Mouse (Mus musculus) midbrain, embryonic 13.5 days (tissue): ENCODE measurements around the gene Nfkbie. TPM values are rescaled to one million over a fixed set of nuclear protein-coding genes. Genes with fewer than 3 reads are reported as not detected.
A peak's percentile ranks its signal among the peaks of the same experiment; 100 is the strongest.

Experiments
- ATAC-seq: fragments of 200-750 bp; cut with Nextera tagmentation; 2 replicates; pipeline ENCODE4 v1.8.0; 2017; ENCODE audit warnings: mild to moderate bottlenecking, moderate TSS enrichment, moderate library complexity
- H3K27ac ChIP-seq: fragments of 300-500 bp; sonication (generic); 2 replicates; pipeline ENCODE4 v1.5.1; 2015; ENCODE audit warnings: inconsistent platforms, mild to moderate bottlenecking, moderate library complexity
- H3K27me3 ChIP-seq: fragments of 300-500 bp; sonication (generic); 2 replicates; pipeline ENCODE4 v1.6.1; 2015; ENCODE audit warnings: mild to moderate bottlenecking, inconsistent platforms
- H3K36me3 ChIP-seq: fragments of 300-500 bp; sonication (generic); 2 replicates; pipeline ENCODE4 v1.6.1; 2015; ENCODE audit warnings: mild to moderate bottlenecking, inconsistent platforms
- H3K4me1 ChIP-seq: fragments of 300-500 bp; sonication (generic); replicated peaks from 2 replicates; pipeline ENCODE4 v1.6.1; 2015; ENCODE audit warnings: inconsistent platforms
- H3K4me2 ChIP-seq: fragments of 300-500 bp; sonication (generic); replicated peaks from 2 replicates; pipeline ENCODE4 v1.6.1; 2015; ENCODE audit warnings: moderate library complexity, mild to moderate bottlenecking, inconsistent platforms
- H3K4me3 ChIP-seq: fragments of 300-500 bp; sonication (generic); replicated peaks from 2 replicates; pipeline ENCODE4 v1.5.1; 2015; ENCODE audit warnings: mild to moderate bottlenecking, inconsistent platforms
- H3K9ac ChIP-seq: fragments of 300-500 bp; sonication (generic); replicated peaks from 2 replicates; pipeline ENCODE4 v1.6.1; 2015; ENCODE audit warnings: mild to moderate bottlenecking, inconsistent platforms
- H3K9me3 ChIP-seq: fragments of 300-500 bp; sonication (generic); 2 replicates; pipeline ENCODE4 v1.6.1; 2016; ENCODE audit warnings: mild to moderate bottlenecking, inconsistent platforms
- WGBS: fragments of 180-500 bp; shearing (Covaris S2); methylation state at CpG from one replicate; pipeline ENCODE4 v1.1.7; 2015; 5-methylcytosine and 5-hydroxymethylcytosine counted together
- polyA plus RNA-seq: library from polyadenylated mRNA; unstranded; fragments of >200 nt; fragmentation: Nextera tagmentation; extraction: Ambion mirVana; gene quantifications from 2 replicates; pipeline ENCODE4 v1.2.1, GENCODE M21; 2015

The Nfkbie gene
- polyA plus RNA-seq, 1 experiment from 2014 or later = 7.1 TPM

DNA sequence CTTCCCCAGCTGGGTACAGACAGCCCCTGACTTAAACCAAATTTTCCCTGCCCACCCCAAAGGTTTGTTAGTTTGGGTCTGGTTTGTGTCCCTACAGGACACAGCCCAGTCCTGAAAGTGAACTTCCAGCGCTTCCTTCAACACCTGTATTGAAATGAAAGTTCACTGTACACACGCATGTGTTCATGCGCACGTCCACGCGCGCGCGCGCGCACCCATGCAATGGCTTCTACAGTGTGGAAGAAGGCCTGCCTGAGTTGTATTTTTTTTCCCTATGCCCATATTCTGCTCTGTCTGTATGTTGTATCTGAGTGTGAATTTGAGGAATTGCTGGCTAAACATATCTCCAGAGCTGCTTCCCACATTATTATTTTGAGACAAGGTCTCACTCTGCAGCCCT, 9.6 kb downstream of the Nfkbie start:
- peak overlapping the region; percentile 99 for H3K4me2 ChIP-seq
- 96% methylated on average over 11 of the region's 11 CpGs for WGBS
- peaks cover 47% of the 10 kb centered on the region for H3K36me3 ChIP-seq
- H3K9ac ChIP-seq = peak overlapping the region; percentile 76
- no peak for ATAC-seq
- H3K9me3 ChIP-seq = no peaks in the 10 kb centered on the region
- no peaks in the 10 kb centered on the region for H3K27me3 ChIP-seq
- H3K4me3 ChIP-seq = peak overlapping the region; percentile 56
- H3K27ac ChIP-seq = peak overlapping the region; percentile 85
- peaks cover 54% of the 10 kb centered on the region for H3K4me1 ChIP-seq

DNA sequence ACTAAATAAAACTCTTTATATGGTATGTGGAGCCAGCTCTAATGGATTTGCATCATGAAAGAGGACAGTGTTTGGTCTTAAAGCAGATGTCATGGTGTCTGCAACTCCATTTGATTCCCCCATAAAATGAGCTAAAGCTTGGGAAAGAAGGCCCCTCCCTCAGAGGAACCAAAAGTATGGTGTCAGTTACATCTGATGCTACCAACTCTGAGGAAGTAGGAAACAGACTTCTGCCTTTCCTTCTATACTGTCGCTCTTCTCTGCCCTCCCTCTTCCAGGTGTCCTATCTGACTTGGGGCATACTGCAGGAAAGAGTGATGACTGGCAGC, 10.5 kb downstream of the Nfkbie start:
- Histone ChIP-seq H3K4me2 (no peak overlapping the region), H3K27me3 (no peaks in the 10 kb centered on the region), H3K27ac (0 out of 2 replicates have a peak overlapping the region, but pooled peaks have one; percentile 30), H3K36me3 (peaks cover 56% of the 10 kb centered on the region), H3K4me1 (peaks cover 63% of the 10 kb centered on the region), H3K9me3 (no peaks in the 10 kb centered on the region), H3K4me3 (no peak overlapping the region), H3K9ac (no peak overlapping the region)
- WGBS = 91% methylated on average over 1 of the region's 1 CpGs
- no peak for ATAC-seq

DNA sequence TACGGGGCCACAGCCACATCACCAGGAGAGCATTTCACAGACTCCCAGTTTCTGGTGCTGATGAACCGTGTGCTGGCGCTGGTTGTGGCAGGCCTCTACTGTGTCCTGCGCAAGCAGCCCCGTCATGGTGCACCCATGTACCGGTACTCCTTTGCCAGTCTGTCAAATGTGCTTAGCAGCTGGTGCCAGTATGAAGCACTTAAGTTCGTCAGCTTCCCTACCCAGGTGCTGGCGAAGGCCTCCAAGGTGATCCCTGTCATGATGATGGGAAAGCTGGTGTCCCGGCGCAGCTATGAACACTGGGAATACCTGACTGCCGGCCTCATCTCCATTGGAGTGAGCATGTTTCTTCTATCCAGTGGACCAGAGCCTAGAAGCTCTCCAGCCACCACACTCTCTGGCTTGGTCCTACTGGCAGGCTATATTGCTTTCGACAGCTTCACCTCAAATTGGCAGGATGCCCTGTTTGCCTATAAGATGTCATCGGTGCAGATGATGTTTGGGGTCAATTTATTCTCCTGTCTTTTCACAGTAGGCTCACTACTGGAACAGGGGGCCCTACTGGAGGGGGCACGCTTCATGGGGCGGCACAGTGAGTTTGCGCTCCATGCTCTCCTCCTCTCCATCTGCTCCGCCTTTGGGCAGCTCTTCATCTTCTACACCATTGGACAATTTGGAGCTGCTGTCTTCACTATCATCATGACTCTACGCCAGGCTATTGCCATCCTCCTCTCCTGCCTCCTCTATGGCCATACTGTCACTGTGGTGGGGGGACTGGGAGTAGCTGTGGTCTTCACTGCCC, 11.1 kb downstream of the Nfkbie start:
- Histone ChIP-seq H3K9me3 (no peaks in the 10 kb centered on the region), H3K27ac (peak overlapping the region; percentile 57), H3K4me1 (peaks cover 69% of the 10 kb centered on the region), H3K27me3 (no peaks in the 10 kb centered on the region), H3K9ac (no peak overlapping the region), H3K4me2 (no peak overlapping the region), H3K4me3 (0 out of 2 replicates have a peak overlapping the region, but pooled peaks have one; percentile 2), H3K36me3 (peaks cover 61% of the 10 kb centered on the region)
- ATAC-seq = no peak
- 73% methylated on average over 18 of the region's 18 CpGs for WGBS

DNA sequence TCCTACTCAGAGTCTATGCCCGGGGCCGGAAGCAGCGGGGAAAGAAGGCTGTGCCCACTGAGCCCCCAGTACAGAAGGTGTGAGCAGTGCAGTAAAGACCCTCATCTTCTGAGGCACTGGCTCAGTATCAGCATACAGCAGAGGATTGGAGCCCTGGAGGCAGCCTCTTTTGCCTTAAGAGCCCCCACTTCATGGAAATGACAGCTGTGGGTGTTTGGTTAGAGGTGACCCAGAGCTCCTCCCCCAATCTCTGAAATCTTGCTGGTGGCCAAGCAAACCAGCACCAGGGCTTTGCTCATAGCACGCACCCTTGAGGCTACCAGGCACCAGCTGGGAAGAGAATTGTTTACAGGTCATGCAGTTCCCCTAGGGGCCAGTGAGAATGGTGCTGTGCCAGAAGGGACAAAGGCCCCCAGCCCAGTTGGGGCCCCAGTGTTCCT, 11.7 kb downstream of the Nfkbie start:
- 31% methylated on average over 4 of the region's 4 CpGs for WGBS
- Histone ChIP-seq H3K9me3 (no peaks in the 10 kb centered on the region), H3K27ac (peak overlapping the region; percentile 57), H3K27me3 (no peaks in the 10 kb centered on the region), H3K36me3 (peaks cover 63% of the 10 kb centered on the region), H3K4me1 (peaks cover 74% of the 10 kb centered on the region), H3K9ac (no peak overlapping the region), H3K4me3 (no peak overlapping the region), H3K4me2 (no peak overlapping the region)
- no peak for ATAC-seq

DNA sequence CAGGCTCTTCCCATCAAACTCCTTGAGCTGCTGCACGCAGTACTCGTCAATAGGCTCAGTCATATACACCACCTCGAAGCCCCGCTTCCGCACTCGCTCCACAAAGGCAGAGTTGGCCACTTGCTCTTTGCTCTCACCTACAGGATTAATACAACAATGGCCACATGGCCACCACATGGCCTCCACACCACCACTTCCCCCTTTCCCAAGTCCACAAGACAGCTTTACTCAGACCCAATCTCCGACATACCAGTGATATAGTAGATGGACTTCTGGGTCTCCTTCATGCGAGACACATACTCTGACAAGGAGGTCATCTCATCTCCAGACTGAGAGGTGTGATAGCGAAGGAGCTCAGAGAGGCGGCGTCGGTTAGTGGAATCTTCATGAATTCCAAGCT, 13.5 kb downstream of the Nfkbie start:
- Histone ChIP-seq H3K4me1 (peaks cover 74% of the 10 kb centered on the region), H3K9ac (no peak overlapping the region), H3K27ac (no peak overlapping the region), H3K4me2 (no peak overlapping the region), H3K36me3 (peaks cover 63% of the 10 kb centered on the region), H3K4me3 (no peak overlapping the region), H3K27me3 (no peaks in the 10 kb centered on the region), H3K9me3 (no peaks in the 10 kb centered on the region)
- ATAC-seq = no peak
- 91% methylated on average over 12 of the region's 12 CpGs for WGBS

DNA sequence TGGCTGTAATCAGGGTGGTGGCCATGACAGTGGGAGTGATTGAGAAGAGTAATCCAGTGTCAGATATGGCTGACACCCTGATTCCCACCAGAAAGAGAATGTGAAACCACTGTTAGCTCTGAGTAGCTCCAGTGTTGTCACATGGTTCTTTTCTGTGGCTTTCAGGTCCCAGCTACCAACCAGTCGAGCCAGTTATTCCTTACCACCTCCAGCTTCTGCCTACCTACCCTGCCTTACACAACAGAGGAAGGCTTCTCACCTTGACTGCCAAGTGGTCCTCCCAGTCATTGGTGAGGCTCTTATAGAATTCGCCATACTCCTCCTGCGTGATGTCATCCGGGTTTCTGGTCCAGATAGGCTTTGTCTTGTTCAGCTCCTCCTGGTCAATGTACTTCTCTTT, 14.5 kb downstream of the Nfkbie start:
- Histone ChIP-seq H3K4me1 (peaks cover 76% of the 10 kb centered on the region), H3K27me3 (no peaks in the 10 kb centered on the region), H3K27ac (0 out of 2 replicates have a peak overlapping the region, but pooled peaks have one; percentile 14), H3K36me3 (peaks cover 63% of the 10 kb centered on the region), H3K9ac (no peak overlapping the region), H3K9me3 (no peaks in the 10 kb centered on the region), H3K4me3 (no peak overlapping the region), H3K4me2 (no peak overlapping the region)
- WGBS = 85% methylated on average over 4 of the region's 4 CpGs
- no peak for ATAC-seq

DNA sequence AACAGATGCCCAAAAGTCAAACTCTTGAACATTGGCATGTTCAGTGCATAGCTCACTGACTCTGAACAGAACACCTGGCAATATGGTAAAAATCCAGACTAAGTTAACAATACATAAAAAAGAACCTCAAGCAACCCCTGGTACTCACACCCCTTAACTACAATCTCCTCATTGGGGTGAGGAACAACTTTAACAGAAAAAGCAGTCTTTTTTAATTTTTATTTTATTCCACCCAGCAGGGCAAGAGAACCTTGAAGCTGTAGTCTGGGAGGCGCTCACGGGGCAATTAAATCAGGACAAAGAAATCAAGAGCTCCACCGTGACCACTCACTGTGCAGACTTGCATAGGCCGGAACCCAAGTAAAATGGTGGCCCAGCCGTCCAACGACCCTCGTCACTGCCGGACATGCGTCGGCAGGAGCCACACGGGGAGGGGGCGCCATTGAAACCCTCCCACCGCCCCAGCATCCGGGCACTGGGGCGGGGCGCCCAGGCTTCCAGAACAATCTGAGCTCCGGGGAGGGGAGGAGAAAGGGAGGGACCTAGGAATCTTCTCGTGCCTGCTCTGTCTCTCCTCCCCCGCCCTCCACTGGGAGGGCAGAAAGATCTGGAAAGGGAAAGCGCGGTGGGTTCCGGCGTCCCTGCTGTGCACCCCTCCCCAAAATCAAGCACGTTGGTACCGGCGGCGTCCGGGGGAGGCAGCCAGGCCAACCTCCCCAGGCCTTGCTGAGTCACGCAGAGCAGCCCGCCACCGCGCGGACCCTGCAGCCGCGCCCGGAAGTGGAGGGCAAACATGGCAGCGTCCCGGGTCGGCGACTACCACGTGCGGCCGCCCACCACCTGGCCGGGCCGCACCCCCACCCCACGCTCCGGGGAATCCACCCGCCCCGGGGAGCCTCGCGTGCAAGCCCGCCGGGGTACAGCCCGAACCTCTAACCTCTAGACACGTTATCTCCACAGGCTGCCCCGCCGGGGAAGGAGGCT, 16.9 kb downstream of the Nfkbie start:
- no peaks in the 10 kb centered on the region for H3K9me3 ChIP-seq
- WGBS = 0% methylated on average over 55 of the region's 57 CpGs
- peak; percentile 75 for ATAC-seq
- no peaks in the 10 kb centered on the region for H3K27me3 ChIP-seq
- peak overlapping the region; percentile 98 for H3K27ac ChIP-seq
- peak overlapping the region; percentile 85 for H3K4me2 ChIP-seq
- peaks cover 43% of the 10 kb centered on the region for H3K36me3 ChIP-seq
- peaks cover 57% of the 10 kb centered on the region for H3K4me1 ChIP-seq
- peak overlapping the region; percentile 99 for H3K9ac ChIP-seq
- H3K4me3 ChIP-seq = peak overlapping the region; percentile 99

DNA sequence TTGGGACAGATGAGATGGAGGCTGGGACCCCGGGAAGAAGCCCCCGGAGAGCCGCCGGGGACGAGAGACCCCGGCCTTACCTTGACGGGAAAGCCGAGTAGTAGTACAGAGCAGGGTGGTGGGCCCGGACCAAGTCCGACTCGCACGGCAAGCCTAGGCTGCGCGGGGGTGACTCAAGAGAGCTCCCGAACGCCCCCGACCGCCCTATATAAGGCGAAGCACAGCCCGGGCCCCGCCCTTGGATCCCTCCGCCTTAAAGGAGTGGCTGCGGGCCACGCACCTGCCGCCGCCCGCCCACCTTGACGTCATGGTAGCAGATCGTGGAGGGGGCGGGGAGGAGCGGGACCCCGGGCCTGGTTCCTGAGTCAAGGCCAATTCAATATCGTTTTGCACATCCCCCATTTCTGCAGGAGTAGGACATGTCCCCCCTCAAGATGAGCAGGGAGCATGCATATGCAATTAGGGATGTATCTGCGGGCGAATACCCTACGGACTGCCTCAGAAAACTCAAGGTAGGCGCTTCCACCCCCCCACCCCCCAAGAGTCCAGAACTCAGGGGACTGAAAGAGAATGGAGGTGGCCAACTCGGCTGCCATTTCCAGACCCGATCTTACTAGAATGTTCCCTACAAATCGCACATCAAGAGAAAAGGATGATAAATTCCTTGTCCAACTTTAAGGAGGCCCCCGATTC, 17.7 kb downstream of the Nfkbie start, which contains the start of gene Hsp90ab1:
Hsp90ab1 (minus strand) TSS at position 185 of the 693 bp plus-strand sequence.
- peaks cover 51% of the 10 kb centered on the region for H3K4me1 ChIP-seq
- peak within 1 kb of the TSS; percentile 99 for H3K9ac ChIP-seq
- peaks cover 35% of the 10 kb centered on the region for H3K36me3 ChIP-seq
- no peaks in the 10 kb centered on the region for H3K27me3 ChIP-seq
- ATAC-seq = peak; percentile 84
- peak within 1 kb of the TSS; percentile 99 for H3K4me3 ChIP-seq
- no peaks in the 10 kb centered on the region for H3K9me3 ChIP-seq
- peak within 1 kb of the TSS; percentile 85 for H3K4me2 ChIP-seq
- under 1% methylated on average over 41 of the region's 41 CpGs for WGBS
- peak within 1 kb of the TSS; percentile 98 for H3K27ac ChIP-seq

DNA sequence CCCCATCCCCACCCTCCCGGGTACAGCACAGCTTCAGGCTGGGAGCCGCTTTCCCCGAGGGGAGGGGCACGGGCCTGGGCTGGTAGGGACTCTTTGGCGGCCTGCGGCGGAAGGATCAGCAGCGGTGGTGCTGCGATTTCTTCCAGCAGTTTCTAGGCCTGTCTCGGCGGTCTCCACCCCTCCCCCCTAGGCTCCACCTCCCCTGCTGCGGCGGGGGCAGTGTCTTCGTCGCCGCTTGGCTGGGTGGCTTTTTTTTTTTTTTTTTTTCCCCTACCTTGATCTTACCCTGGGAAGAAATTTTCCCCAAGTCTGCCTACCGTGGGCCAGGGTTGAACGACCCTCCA, 18.2 kb downstream of the Nfkbie start:
- ATAC-seq = peak; percentile 54
- H3K4me1 ChIP-seq = peaks cover 45% of the 10 kb centered on the region
- H3K4me3 ChIP-seq = peak overlapping the region; percentile 99

DNA sequence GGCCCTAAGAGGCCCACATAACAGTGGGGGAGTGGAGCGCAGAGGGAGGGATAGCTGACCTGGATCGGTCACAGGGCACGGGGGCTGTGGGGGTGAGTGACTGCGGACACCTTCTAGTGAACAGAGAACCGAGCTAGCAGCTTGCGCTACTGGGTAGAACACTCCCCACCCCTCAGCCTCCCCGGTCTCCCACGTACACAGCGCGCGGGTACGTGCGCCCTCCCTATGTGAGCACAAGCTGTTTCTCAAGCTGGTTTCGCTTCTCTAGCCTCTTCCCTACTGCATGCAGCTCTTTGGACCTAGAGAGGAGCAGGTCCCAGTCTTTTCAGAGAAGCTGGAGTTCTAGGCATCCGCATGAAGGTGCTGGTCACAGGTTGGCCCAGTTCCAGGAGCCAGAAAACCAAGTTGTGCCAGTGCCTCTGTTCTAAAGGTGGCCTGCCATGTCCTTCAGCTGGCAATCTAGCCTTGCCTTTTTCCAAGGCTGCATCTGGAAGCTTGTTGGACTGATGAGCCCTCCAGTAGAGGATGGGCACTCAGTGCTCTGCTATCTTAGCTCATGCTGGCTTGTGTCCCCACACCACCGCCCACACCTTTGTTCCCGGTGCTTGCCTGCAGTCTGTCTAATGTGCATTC, 18.7 kb downstream of the Nfkbie start:
- Histone ChIP-seq H3K27me3 (no peaks in the 10 kb centered on the region), H3K27ac (peak overlapping the region; percentile 98), H3K4me1 (peaks cover 41% of the 10 kb centered on the region), H3K4me2 (peak overlapping the region; percentile 85), H3K9me3 (no peaks in the 10 kb centered on the region), H3K4me3 (peak overlapping the region; percentile 99), H3K9ac (peak overlapping the region; percentile 99), H3K36me3 (peaks cover 25% of the 10 kb centered on the region)
- ATAC-seq = peak; percentile 60
- 4% methylated on average over 17 of the region's 17 CpGs for WGBS

More for the DNA sequence above, 18.2 kb downstream of the Nfkbie start:
- under 1% methylated on average over 18 of the region's 18 CpGs for WGBS
- H3K9ac ChIP-seq = peak overlapping the region; percentile 99
- H3K36me3 ChIP-seq = peaks cover 30% of the 10 kb centered on the region
- H3K27me3 ChIP-seq = no peaks in the 10 kb centered on the region
- peak overlapping the region; percentile 85 for H3K4me2 ChIP-seq
- H3K27ac ChIP-seq = peak overlapping the region; percentile 98
- H3K9me3 ChIP-seq = no peaks in the 10 kb centered on the region
